Mouse (Mus musculus): ENCODE measurements around the gene Uggt1. TPM values are rescaled to one million over a fixed set of nuclear protein-coding genes. Genes with fewer than 3 reads are reported as not detected.

The Uggt1 gene
- polyA plus RNA-seq, 1 experiment from 2014 or later, result 56.1 TPM

- Histone ChIP-seq H3K4me3 (ENCODE audit: low read length) (no peak overlapping the region), H3K36me3 (ENCODE audit: control insufficient read depth, insufficient read depth, low read length) (peaks cover 19% of the 10 kb centered on the region), H3K9me3 (ENCODE audit: control insufficient read depth, low read length) (no peaks in the 10 kb centered on the region), H3K27ac (ENCODE audit: low read length) (no peak overlapping the region), H3K4me1 (replicated peaks; ENCODE audit: control insufficient read depth, insufficient read depth, low read length) (no peaks in the 10 kb centered on the region), H3K27me3 (ENCODE audit: control insufficient read depth, insufficient read depth, low read depth, low read length) (no peaks in the 10 kb centered on the region), H3K9ac (ENCODE audit: low read length) (no peak overlapping the region), H3K4me2 (ENCODE audit: low read depth, low read length) (no peak overlapping the region)
- WGBS, result 84% methylated on average over 8 of the region's 8 CpGs
- no peak for ATAC-seq (ENCODE audit: low read depth)
These were observed 71.1 kb downstream of the Uggt1 start for GRCm38 (mm10) chr1:36173461-36173860.

GRCm38 (mm10) chr1:36172941-36173340 is 71.6 kb downstream of the Uggt1 start:
- H3K27me3 ChIP-seq (ENCODE audit: control insufficient read depth, insufficient read depth, low read depth, low read length), result no peaks in the 10 kb centered on the region
- H3K36me3 ChIP-seq (ENCODE audit: control insufficient read depth, insufficient read depth, low read length), result peaks cover 19% of the 10 kb centered on the region
- 85% methylated on average over 6 of the region's 6 CpGs for WGBS
- no peak overlapping the region for H3K4me3 ChIP-seq (ENCODE audit: low read length)
- no peak for ATAC-seq (ENCODE audit: low read depth)
- no peak overlapping the region for H3K27ac ChIP-seq (ENCODE audit: low read length)
- no peaks in the 10 kb centered on the region for H3K4me1 ChIP-seq (replicated peaks; ENCODE audit: control insufficient read depth, insufficient read depth, low read length)
- H3K4me2 ChIP-seq (ENCODE audit: low read depth, low read length), result no peak overlapping the region
- no peaks in the 10 kb centered on the region for H3K9me3 ChIP-seq (ENCODE audit: control insufficient read depth, low read length)
- no peak overlapping the region for H3K9ac ChIP-seq (ENCODE audit: low read length)

GRCm38 (mm10) chr1:36162687-36163086 is 81.8 kb downstream of the Uggt1 start:
- 70% methylated on average over 8 of the region's 8 CpGs for WGBS
- Histone ChIP-seq H3K4me3 (ENCODE audit: low read length) (no peak overlapping the region), H3K27ac (ENCODE audit: low read length) (no peak overlapping the region), H3K36me3 (ENCODE audit: control insufficient read depth, insufficient read depth, low read length) (peaks cover 25% of the 10 kb centered on the region), H3K4me1 (replicated peaks; ENCODE audit: control insufficient read depth, insufficient read depth, low read length) (no peaks in the 10 kb centered on the region), H3K9me3 (ENCODE audit: control insufficient read depth, low read length) (no peaks in the 10 kb centered on the region), H3K27me3 (ENCODE audit: control insufficient read depth, insufficient read depth, low read depth, low read length) (no peaks in the 10 kb centered on the region), H3K9ac (ENCODE audit: low read length) (no peak overlapping the region), H3K4me2 (ENCODE audit: low read depth, low read length) (no peak overlapping the region)
- ATAC-seq (ENCODE audit: low read depth), result peak; percentile 74

- H3K4me3 ChIP-seq (ENCODE audit: low read length), result no peak overlapping the region
- peaks cover 21% of the 10 kb centered on the region for H3K36me3 ChIP-seq (ENCODE audit: control insufficient read depth, insufficient read depth, low read length)
- no peak overlapping the region for H3K27ac ChIP-seq (ENCODE audit: low read length)
- H3K27me3 ChIP-seq (ENCODE audit: control insufficient read depth, insufficient read depth, low read depth, low read length), result no peaks in the 10 kb centered on the region
- no peaks in the 10 kb centered on the region for H3K4me1 ChIP-seq (replicated peaks; ENCODE audit: control insufficient read depth, insufficient read depth, low read length)
- H3K9ac ChIP-seq (ENCODE audit: low read length), result no peak overlapping the region
- no peak overlapping the region for H3K4me2 ChIP-seq (ENCODE audit: low read depth, low read length)
- WGBS, result 78% methylated on average over 9 of the region's 9 CpGs
- H3K9me3 ChIP-seq (ENCODE audit: control insufficient read depth, low read length), result no peaks in the 10 kb centered on the region
- ATAC-seq (ENCODE audit: low read depth), result no peak
These were observed 83.3 kb downstream of the Uggt1 start for GRCm38 (mm10) chr1:36161208-36161607.

GRCm38 (mm10) chr1:36160246-36160645 is 84.3 kb downstream of the Uggt1 start:
- Histone ChIP-seq H3K4me3 (ENCODE audit: low read length) (no peak overlapping the region), H3K4me2 (ENCODE audit: low read depth, low read length) (no peak overlapping the region), H3K27me3 (ENCODE audit: control insufficient read depth, insufficient read depth, low read depth, low read length) (no peaks in the 10 kb centered on the region), H3K9ac (ENCODE audit: low read length) (no peak overlapping the region), H3K36me3 (ENCODE audit: control insufficient read depth, insufficient read depth, low read length) (peaks cover 22% of the 10 kb centered on the region), H3K27ac (ENCODE audit: low read length) (no peak overlapping the region), H3K9me3 (ENCODE audit: control insufficient read depth, low read length) (no peaks in the 10 kb centered on the region), H3K4me1 (replicated peaks; ENCODE audit: control insufficient read depth, insufficient read depth, low read length) (no peaks in the 10 kb centered on the region)
- 64% methylated on average over 8 of the region's 8 CpGs for WGBS
- ATAC-seq (ENCODE audit: low read depth), result no peak

- Histone ChIP-seq H3K36me3 (ENCODE audit: control insufficient read depth, insufficient read depth, low read length) (peaks cover 32% of the 10 kb centered on the region), H3K9me3 (ENCODE audit: control insufficient read depth, low read length) (no peaks in the 10 kb centered on the region), H3K4me3 (ENCODE audit: low read length) (no peak overlapping the region), H3K4me1 (replicated peaks; ENCODE audit: control insufficient read depth, insufficient read depth, low read length) (no peaks in the 10 kb centered on the region), H3K4me2 (ENCODE audit: low read depth, low read length) (no peak overlapping the region), H3K27ac (ENCODE audit: low read length) (no peak overlapping the region), H3K9ac (ENCODE audit: low read length) (no peak overlapping the region), H3K27me3 (ENCODE audit: control insufficient read depth, insufficient read depth, low read depth, low read length) (no peaks in the 10 kb centered on the region)
- WGBS, result 42% methylated on average over 1 of the region's 1 CpGs
- ATAC-seq (ENCODE audit: low read depth), result no peak
These were observed 95.1 kb downstream of the Uggt1 start for GRCm38 (mm10) chr1:36149411-36149810.

GRCm38 (mm10) chr1:36148809-36149208 is 95.7 kb downstream of the Uggt1 start:
- 52% methylated on average over 2 of the region's 2 CpGs for WGBS
- no peaks in the 10 kb centered on the region for H3K4me1 ChIP-seq (replicated peaks; ENCODE audit: control insufficient read depth, insufficient read depth, low read length)
- peaks cover 35% of the 10 kb centered on the region for H3K36me3 ChIP-seq (ENCODE audit: control insufficient read depth, insufficient read depth, low read length)
- H3K27me3 ChIP-seq (ENCODE audit: control insufficient read depth, insufficient read depth, low read depth, low read length), result no peaks in the 10 kb centered on the region
- H3K27ac ChIP-seq (ENCODE audit: low read length), result no peak overlapping the region
- no peak overlapping the region for H3K4me2 ChIP-seq (ENCODE audit: low read depth, low read length)
- H3K4me3 ChIP-seq (ENCODE audit: low read length), result no peak overlapping the region
- no peaks in the 10 kb centered on the region for H3K9me3 ChIP-seq (ENCODE audit: control insufficient read depth, low read length)
- ATAC-seq (ENCODE audit: low read depth), result no peak
- H3K9ac ChIP-seq (ENCODE audit: low read length), result no peak overlapping the region

GRCm38 (mm10) chr1:36145050-36145449 is 99.5 kb downstream of the Uggt1 start:
- no peak overlapping the region for H3K4me3 ChIP-seq (ENCODE audit: low read length)
- peaks cover 33% of the 10 kb centered on the region for H3K36me3 ChIP-seq (ENCODE audit: control insufficient read depth, insufficient read depth, low read length)
- no peaks in the 10 kb centered on the region for H3K4me1 ChIP-seq (replicated peaks; ENCODE audit: control insufficient read depth, insufficient read depth, low read length)
- no peaks in the 10 kb centered on the region for H3K27me3 ChIP-seq (ENCODE audit: control insufficient read depth, insufficient read depth, low read depth, low read length)
- no peak for ATAC-seq (ENCODE audit: low read depth)
- H3K4me2 ChIP-seq (ENCODE audit: low read depth, low read length), result no peak overlapping the region
- WGBS, result 12% methylated on average over 1 of the region's 1 CpGs
- H3K9me3 ChIP-seq (ENCODE audit: control insufficient read depth, low read length), result no peaks in the 10 kb centered on the region
- H3K9ac ChIP-seq (ENCODE audit: low read length), result no peak overlapping the region
- no peak overlapping the region for H3K27ac ChIP-seq (ENCODE audit: low read length)

- Histone ChIP-seq H3K27ac (ENCODE audit: low read length) (no peak overlapping the region), H3K4me2 (ENCODE audit: low read depth, low read length) (no peak overlapping the region), H3K4me3 (ENCODE audit: low read length) (no peak overlapping the region), H3K27me3 (ENCODE audit: control insufficient read depth, insufficient read depth, low read depth, low read length) (no peaks in the 10 kb centered on the region), H3K9ac (ENCODE audit: low read length) (no peak overlapping the region), H3K36me3 (ENCODE audit: control insufficient read depth, insufficient read depth, low read length) (peaks cover 14% of the 10 kb centered on the region), H3K4me1 (replicated peaks; ENCODE audit: control insufficient read depth, insufficient read depth, low read length) (no peaks in the 10 kb centered on the region), H3K9me3 (ENCODE audit: control insufficient read depth, low read length) (no peaks in the 10 kb centered on the region)
- ATAC-seq (ENCODE audit: low read depth), result no peak
- 91% methylated on average over 15 of the region's 15 CpGs for WGBS
These were observed 104.2 kb downstream of the Uggt1 start for GRCm38 (mm10) chr1:36140311-36140710.

- no peaks in the 10 kb centered on the region for H3K9me3 ChIP-seq (ENCODE audit: control insufficient read depth, low read length)
- H3K36me3 ChIP-seq (ENCODE audit: control insufficient read depth, insufficient read depth, low read length), result no peaks in the 10 kb centered on the region
- WGBS, result 2% methylated on average over 3 of the region's 3 CpGs
- no peak overlapping the region for H3K27ac ChIP-seq (ENCODE audit: low read length)
- peaks cover 3% of the 10 kb centered on the region; the same call in 1 of the 2 replicates for H3K4me1 ChIP-seq (replicated peaks; ENCODE audit: control insufficient read depth, insufficient read depth, low read length)
- H3K9ac ChIP-seq (ENCODE audit: low read length), result no peak overlapping the region
- H3K27me3 ChIP-seq (ENCODE audit: control insufficient read depth, insufficient read depth, low read depth, low read length), result no peaks in the 10 kb centered on the region
- H3K4me3 ChIP-seq (ENCODE audit: low read length), result no peak overlapping the region
- ATAC-seq (ENCODE audit: low read depth), result peak; percentile 41
- H3K4me2 ChIP-seq (ENCODE audit: low read depth, low read length), result no peak overlapping the region
These were observed 109.9 kb downstream of the Uggt1 start for GRCm38 (mm10) chr1:36134584-36134983.
